ENCODE assay signal across 9 mouse cellular contexts in genomic region chrX:12126408-12127105, GRCm38 (mm10). TPM values are rescaled to one million over a fixed set of nuclear protein-coding genes. Genes with fewer than 3 reads are reported as not detected.
DNase-seq lines count a peak whose midpoint lies in the region; ATAC-seq and TF ChIP-seq lines count a peak whose summit lies in the region.
"Had no signal": no experiment of that assay in that cellular context is flagged by ENCODE, and none has a peak within 500 bp of the region (broad histone marks: within the 10 kb centered on the region; RNA-seq: fewer than 3 reads in every experiment).

No protein-coding gene starts in this region.

- WGBS in embryonic facial prominence, embryonic 14.5 days = 5% methylated on average over 13 of the region's 22 CpGs
- 31% methylated on average over 22 of the region's 22 CpGs for WGBS in intestine, postnatal 0 days
- WGBS in neural tube, embryonic 12.5 days = 4% methylated on average over 22 of the region's 22 CpGs

- peak overlapping the region; percentile 68 for H3K4me2 ChIP-seq in embryonic facial prominence, embryonic 14.5 days (ENCODE audit: low read depth, low read length)
- peak overlapping the region; percentile 86 for H3K4me2 ChIP-seq in intestine, postnatal 0 days (replicated peaks; ENCODE audit: low read depth)
- H3K4me2 ChIP-seq in neural tube, embryonic 12.5 days (replicated peaks) = peak overlapping the region; percentile 65

- H3K27ac ChIP-seq in embryonic facial prominence, embryonic 14.5 days (replicated peaks; ENCODE audit: low read depth, low read length) = peak overlapping the region; percentile 88
- H3K27ac ChIP-seq in intestine, postnatal 0 days (ENCODE audit: low read depth, low read length) = no peak overlapping the region
- no peak overlapping the region for H3K27ac ChIP-seq in neural tube, embryonic 12.5 days

- DNase-seq in kidney, postnatal 10 days = peak; percentile 43
- no peak for DNase-seq in kidney, postnatal 36 days
- DNase-seq in embryonic facial prominence, embryonic 14.5 days (ENCODE audit: low spot score) = no peak
- DNase-seq in layer of hippocampus, adult 18-20 months (ENCODE audit: low spot score in 2 of 2) = no peak
- no peak for DNase-seq in gastrocnemius, adult 8-10 months (ENCODE audit: low spot score in 2 of 2)
- no peak for DNase-seq in cerebellum, postnatal 10 days

- no peak for TF ChIP-seq CTCF in intestine, postnatal 0 days (IDR thresholded peaks at IDR 0.05; ENCODE audit: low read depth)

- H3K9me3 ChIP-seq in embryonic facial prominence, embryonic 14.5 days (ENCODE audit: control insufficient read depth, low read length) = no peaks in the 10 kb centered on the region
- H3K9me3 ChIP-seq in intestine, postnatal 0 days (ENCODE audit: control insufficient read depth) = no peaks in the 10 kb centered on the region
- H3K9me3 ChIP-seq in neural tube, embryonic 12.5 days = no peaks in the 10 kb centered on the region
- H3K9me3 ChIP-seq: G1E had no signal

- peaks cover 69% of the 10 kb centered on the region for H3K27me3 ChIP-seq in embryonic facial prominence, embryonic 14.5 days (replicated peaks; ENCODE audit: control insufficient read depth, insufficient read depth, low read length)
- H3K27me3 ChIP-seq in intestine, postnatal 0 days (replicated peaks; ENCODE audit: control insufficient read depth, insufficient read depth, low read length) = no peaks in the 10 kb centered on the region; the same call in 1 of the 2 replicates
- peaks cover 44% of the 10 kb centered on the region for H3K27me3 ChIP-seq in neural tube, embryonic 12.5 days (replicated peaks)

- ATAC-seq in embryonic facial prominence, embryonic 14.5 days (ENCODE audit: low read depth) = no peak
- no peak for ATAC-seq in intestine, postnatal 0 days
- no peak for ATAC-seq in neural tube, embryonic 12.5 days (ENCODE audit: low FRiP score, low read depth)

- H3K9ac ChIP-seq in embryonic facial prominence, embryonic 14.5 days (ENCODE audit: low read depth, low read length) = peak overlapping the region; percentile 77
- H3K9ac ChIP-seq in intestine, postnatal 0 days (ENCODE audit: low read depth, low read length) = no peak overlapping the region
- H3K9ac ChIP-seq in neural tube, embryonic 12.5 days = peak overlapping the region; percentile 71

- no peaks in the 10 kb centered on the region for H3K36me3 ChIP-seq in embryonic facial prominence, embryonic 14.5 days (ENCODE audit: control insufficient read depth, insufficient read depth, low read length)
- H3K36me3 ChIP-seq in intestine, postnatal 0 days (ENCODE audit: control insufficient read depth, insufficient read depth) = no peaks in the 10 kb centered on the region
- H3K36me3 ChIP-seq in neural tube, embryonic 12.5 days = no peaks in the 10 kb centered on the region
- H3K36me3 ChIP-seq: G1E had no signal

- H3K4me1 ChIP-seq in embryonic facial prominence, embryonic 14.5 days (ENCODE audit: control insufficient read depth, insufficient read depth, low read length) = peaks cover 16% of the 10 kb centered on the region
- H3K4me1 ChIP-seq in intestine, postnatal 0 days (replicated peaks; ENCODE audit: control insufficient read depth, insufficient read depth, low read length) = no peaks in the 10 kb centered on the region
- H3K4me1 ChIP-seq in neural tube, embryonic 12.5 days = peaks cover 49% of the 10 kb centered on the region

- peak overlapping the region; percentile 56 for H3K4me3 ChIP-seq in embryonic facial prominence, embryonic 14.5 days (ENCODE audit: low read depth, low read length)
- H3K4me3 ChIP-seq in intestine, postnatal 0 days (ENCODE audit: low read depth, low read length) = peak overlapping the region; percentile 52
- H3K4me3 ChIP-seq in neural tube, embryonic 12.5 days = peak overlapping the region; percentile 51

RNA-seq across cellular contexts. Expression of gene Bcor, which starts 33.6 kb away (rescaled TPM):
- polyA plus RNA-seq in embryonic facial prominence, embryonic 14.5 days (2014; fragmentation: Nextera tagmentation; extraction: Ambion mirVana) = 15.0 and 17.7 TPM in 2 replicates
- polyA plus RNA-seq in intestine, postnatal 0 days (2015; fragmentation: Nextera tagmentation; extraction: Ambion mirVana) = 4.2 and 4.8 TPM in 2 replicates
- 23.0 and 23.2 TPM in 2 replicates for polyA plus RNA-seq in neural tube, embryonic 12.5 days (2016; fragmentation: Nextera tagmentation; extraction: Ambion mirVana)
- total RNA-seq in layer of hippocampus, adult 18-20 months (2021) = 10 to 100 TPM; 20.8 to 20.9 TPM
- total RNA-seq in gastrocnemius, adult 8-10 months (2022) = 10 to 100 TPM; 13.2 to 17.4 (median 14.1) TPM
